In the genomic region with DNA sequence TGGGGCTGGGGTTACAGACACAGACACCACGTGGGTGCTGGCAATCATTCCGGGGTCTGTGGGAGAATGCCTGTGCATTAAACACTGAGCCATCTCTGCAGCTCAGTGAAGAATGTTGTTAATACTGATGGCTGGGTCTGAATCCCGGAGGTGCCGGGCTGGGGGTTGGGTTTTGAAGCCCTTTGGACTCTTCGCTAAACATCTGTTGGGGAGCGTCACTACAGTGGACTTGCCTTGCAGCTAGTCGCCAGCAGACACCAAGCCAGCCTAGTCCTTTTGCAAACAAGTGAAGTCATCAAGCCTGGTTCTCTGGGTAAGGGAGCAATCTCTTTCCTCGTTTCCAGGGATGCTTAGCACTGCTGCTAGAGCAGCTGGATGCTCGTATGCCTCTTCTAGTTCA, we compare ENCODE assay signal across 28 mouse cellular contexts. TPM values are rescaled to one million over a fixed set of nuclear protein-coding genes. Genes with fewer than 3 reads are reported as not detected.
DNase-seq lines count a peak whose midpoint lies in the region; ATAC-seq and TF ChIP-seq lines count a peak whose summit lies in the region.
"Had no signal": no experiment of that assay in that cellular context is flagged by ENCODE, and none has a peak within 500 bp of the region (broad histone marks: within the 10 kb centered on the region; RNA-seq: fewer than 3 reads in every experiment).

No protein-coding gene starts in this region.

- no peak overlapping the region for H3K4me3 ChIP-seq in liver, embryonic 13.5 days (replicated peaks)
- no peak overlapping the region for H3K4me3 ChIP-seq in stomach, postnatal 0 days (ENCODE audit: low read depth, low read length)
- H3K4me3 ChIP-seq: erythroblast, embryonic 14.5 days; gastrocnemius, adult 2 months; heart, embryonic 13.5 days; hindbrain, embryonic 10.5 days; hindbrain, embryonic 15.5 days; limb, embryonic 10.5 days; limb, embryonic 15.5 days; midbrain, embryonic 10.5 days; stomach, embryonic 15.5 days had no signal

- ATAC-seq in liver, embryonic 13.5 days (ENCODE audit: low read depth): peak; percentile 23; the same call in 1 of the 2 replicates
- peak; percentile 28 for ATAC-seq in stomach, postnatal 0 days (ENCODE audit: low FRiP score, low TSS enrichment)
- ATAC-seq: forebrain, embryonic 16.5 days; inflammation-experienced regulatory T-cells, adult 6 months; midbrain, embryonic 16.5 days had no signal

- peak; percentile 40 for DNase-seq in kidney, postnatal 10 days
- DNase-seq in kidney, adult 11 months: no peak
- peak; percentile 40 for DNase-seq in adipocyte (ENCODE audit: low spot score)
- DNase-seq in liver, embryonic 13.5 days: no peak
- DNase-seq in stomach, postnatal 0 days (ENCODE audit: low spot score): peak; percentile 48
- DNase-seq in layer of hippocampus, adult 9-11 months: no peak
- no peak for DNase-seq in left cerebral cortex, adult 18-20 months (ENCODE audit: low spot score in 2 of 2)
- DNase-seq: adrenal gland, postnatal 25 days; cerebellum, adult 11-12 months; cerebellum, postnatal 10 days; gastrocnemius, adult 2 months; gastrocnemius, postnatal 36 days; heart, postnatal 10 days; kidney, adult 9 months; kidney, postnatal 14 days; right cerebral cortex, postnatal 25 days; thymus, postnatal 14 days had no signal

- no peaks in the 10 kb centered on the region for H3K27me3 ChIP-seq in liver, embryonic 13.5 days
- H3K27me3 ChIP-seq in stomach, postnatal 0 days (ENCODE audit: control insufficient read depth, insufficient read depth, low read length): no peaks in the 10 kb centered on the region
- H3K27me3 ChIP-seq: heart, embryonic 13.5 days; hindbrain, embryonic 15.5 days; limb, embryonic 15.5 days; stomach, embryonic 15.5 days had no signal

- no peak for TF ChIP-seq EP300 in stomach, postnatal 0 days (optimal IDR thresholded peaks at IDR 0.05)

- H3K36me3 ChIP-seq in liver, embryonic 13.5 days: peaks cover 70% of the 10 kb centered on the region
- H3K36me3 ChIP-seq in stomach, postnatal 0 days (ENCODE audit: control insufficient read depth, insufficient read depth, low read length): peaks cover 16% of the 10 kb centered on the region

- no peaks in the 10 kb centered on the region for H3K9me3 ChIP-seq in liver, embryonic 13.5 days (replicated peaks)
- no peaks in the 10 kb centered on the region for H3K9me3 ChIP-seq in stomach, postnatal 0 days (ENCODE audit: control insufficient read depth, low read length)
- H3K9me3 ChIP-seq: heart, embryonic 13.5 days; hindbrain, embryonic 10.5 days; hindbrain, embryonic 15.5 days; limb, embryonic 10.5 days; limb, embryonic 15.5 days; midbrain, embryonic 10.5 days; stomach, embryonic 15.5 days had no signal

- 0 out of 2 replicates have a peak overlapping the region, but pooled peaks have one; percentile 23 for H3K27ac ChIP-seq in liver, embryonic 13.5 days
- H3K27ac ChIP-seq in stomach, postnatal 0 days (replicated peaks): no peak overlapping the region
- H3K27ac ChIP-seq: gastrocnemius, adult 2 months; hindbrain, embryonic 10.5 days; hindbrain, embryonic 15.5 days; limb, embryonic 10.5 days; limb, embryonic 15.5 days; midbrain, embryonic 10.5 days; stomach, embryonic 15.5 days had no signal

- no peak overlapping the region for H3K4me2 ChIP-seq in liver, embryonic 13.5 days
- H3K4me2 ChIP-seq in stomach, postnatal 0 days (replicated peaks; ENCODE audit: low read depth): no peak overlapping the region
- H3K4me2 ChIP-seq: heart, embryonic 13.5 days; hindbrain, embryonic 15.5 days; limb, embryonic 15.5 days; stomach, embryonic 15.5 days had no signal

- no peak overlapping the region for H3K9ac ChIP-seq in liver, embryonic 13.5 days
- H3K9ac ChIP-seq in stomach, postnatal 0 days (ENCODE audit: low read length): no peak overlapping the region
- H3K9ac ChIP-seq: heart, embryonic 13.5 days; hindbrain, embryonic 15.5 days; limb, embryonic 15.5 days; stomach, embryonic 15.5 days had no signal

- 70% methylated on average over 9 of the region's 9 CpGs for WGBS in liver, embryonic 13.5 days (ENCODE audit: insufficient replicate concordance)
- WGBS in stomach, postnatal 0 days: 50% methylated on average over 9 of the region's 9 CpGs

- H3K4me1 ChIP-seq in liver, embryonic 13.5 days (replicated peaks): peaks cover 6% of the 10 kb centered on the region; the same call in 1 of the 2 replicates
- H3K4me1 ChIP-seq in stomach, postnatal 0 days (replicated peaks; ENCODE audit: control insufficient read depth, insufficient read depth): peaks cover 4% of the 10 kb centered on the region; the same call in 1 of the 2 replicates
- H3K4me1 ChIP-seq: midbrain, embryonic 10.5 days had no signal

- no peak for TF ChIP-seq CTCF in stomach, postnatal 0 days (IDR thresholded peaks at IDR 0.05; ENCODE audit: low read depth)

RNA-seq across cellular contexts. Expression of a gene that starts 27.0 kb away (rescaled TPM):
- 137 and 146 TPM in 2 replicates for polyA plus RNA-seq in liver, embryonic 13.5 days (2015; fragmentation: Nextera tagmentation; extraction: Ambion mirVana)
- polyA plus RNA-seq in stomach, postnatal 0 days (2015; fragmentation: Nextera tagmentation; extraction: Ambion mirVana): 288 TPM in 2 replicates
- 10 to 100 TPM; 51.5 to 63.4 TPM for total RNA-seq in left cerebral cortex, adult 18-20 months (2021)

Comparison
In these comparisons a context has a peak if more than half of its experiments do, and no peak if none do; other contexts are left out.
1. DNase-seq: peak in kidney, postnatal 10 days (single experiment), adipocyte (single experiment) and stomach, postnatal 0 days (single experiment); none in kidney, adult 11 months (single experiment), liver, embryonic 13.5 days (single experiment), layer of hippocampus, adult 9-11 months (single experiment) and left cerebral cortex, adult 18-20 months (0 of 2).